Mouse (Mus musculus) bone marrow macrophage, adult 2 months (primary cell): ENCODE data around the gene Rnf208.

ENCODE experiments used
- CTCF ChIP-seq: IDR thresholded peaks from 2 replicates; pipeline ENCODE4 v1.5.1; 2012; ENCODE audit warnings: low read depth, mild to moderate bottlenecking, low read length, moderate library complexity
- POLR2A ChIP-seq: IDR thresholded peaks from 2 replicates; pipeline ENCODE4 v1.6.1; 2012; ENCODE audit warnings: mild to moderate bottlenecking, low read depth, low read length, borderline replicate concordance

- TF ChIP-seq POLR2A = no peak
- TF ChIP-seq CTCF = no peak
Measured at GRCm38 (mm10) chr2:25211121-25211670, 30.9 kb upstream of the Rnf208 start, which contains the start of gene Nelfb.
